In genomic region chr7:139151116-139151515, GRCm38 (mm10) we compare ENCODE assay signal across 9 mouse cellular contexts.
DNase-seq lines count a peak whose midpoint lies in the region; ATAC-seq and TF ChIP-seq lines count a peak whose summit lies in the region.
"Had no signal": no experiment of that assay in that cellular context is flagged by ENCODE, and none has a peak within 500 bp of the region (broad histone marks: within the 10 kb centered on the region; RNA-seq: fewer than 3 reads in every experiment).

No protein-coding gene starts in this region.

- DNase-seq in heart, postnatal 4 days: peak; percentile 36
- peak; percentile 66 for DNase-seq in layer of hippocampus, adult 9-11 months
- peak; percentile 19 for DNase-seq in naive thymus-derived CD4-positive, alpha-beta T cell, adult 2 months (ENCODE audit: low read depth)
- DNase-seq in gastrocnemius, adult 2 months: no peak
- DNase-seq in testis, postnatal 14 days (ENCODE audit: low spot score): no peak

- peak; percentile 62; the same call in 1 of the 2 replicates for TF ChIP-seq POLR2A in cortical plate, adult 2 months (IDR thresholded peaks at IDR 0.05; ENCODE audit: extremely low read depth, insufficient read depth, low read length)

- H3K27me3 ChIP-seq in heart, embryonic 12.5 days (replicated peaks): peaks cover 43% of the 10 kb centered on the region
- H3K27me3 ChIP-seq in hindbrain, embryonic 12.5 days: peaks cover 7% of the 10 kb centered on the region; the same call in 1 of the 2 replicates

- H3K9me3 ChIP-seq in heart, embryonic 12.5 days (replicated peaks): no peaks in the 10 kb centered on the region
- no peaks in the 10 kb centered on the region for H3K9me3 ChIP-seq in hindbrain, embryonic 12.5 days (replicated peaks)

- H3K36me3 ChIP-seq in heart, embryonic 12.5 days: no peaks in the 10 kb centered on the region
- H3K36me3 ChIP-seq in hindbrain, embryonic 12.5 days: no peaks in the 10 kb centered on the region

- intact Hi-C loops in gastrocnemius, adult 2 months (cut with DNase I): no loop called here

- no peak overlapping the region for H3K27ac ChIP-seq in heart, embryonic 12.5 days (ENCODE audit: poor library complexity, severe bottlenecking)
- peak overlapping the region; percentile 38 for H3K27ac ChIP-seq in cortical plate, adult 2 months (ENCODE audit: insufficient read depth, low read length)
- peak overlapping the region; percentile 62 for H3K27ac ChIP-seq in hindbrain, embryonic 12.5 days
- no peak overlapping the region for H3K27ac ChIP-seq in gastrocnemius, adult 2 months
- H3K27ac ChIP-seq: heart, adult 2 months had no signal

- H3K4me1 ChIP-seq in heart, embryonic 12.5 days (replicated peaks): peaks cover under 1% of the 10 kb centered on the region; the same call in 1 of the 2 replicates
- H3K4me1 ChIP-seq in cortical plate, adult 2 months (ENCODE audit: control insufficient read depth, insufficient read depth, low read length): peaks cover 33% of the 10 kb centered on the region
- peaks cover 29% of the 10 kb centered on the region for H3K4me1 ChIP-seq in hindbrain, embryonic 12.5 days

- H3K9ac ChIP-seq in heart, embryonic 12.5 days: no peak overlapping the region
- no peak overlapping the region for H3K9ac ChIP-seq in hindbrain, embryonic 12.5 days

- WGBS in heart, embryonic 12.5 days: 45% methylated on average over 10 of the region's 10 CpGs
- 30% methylated on average over 10 of the region's 10 CpGs for WGBS in hindbrain, embryonic 12.5 days

- ATAC-seq in heart, embryonic 12.5 days (ENCODE audit: insufficient number of reproducible peaks, low FRiP score): no peak
- ATAC-seq in hindbrain, embryonic 12.5 days (ENCODE audit: low FRiP score): peak; percentile 85

- TF ChIP-seq CTCF in cortical plate, adult 2 months (IDR thresholded peaks at IDR 0.05; ENCODE audit: extremely low read depth, insufficient read depth, low read length): no peak
- TF ChIP-seq CTCF in gastrocnemius, adult 2 months (IDR thresholded peaks at IDR 0.05): no peak

- no peak overlapping the region for H3K4me2 ChIP-seq in heart, embryonic 12.5 days
- H3K4me2 ChIP-seq in hindbrain, embryonic 12.5 days (replicated peaks): peak overlapping the region; percentile 25

- no peak overlapping the region for H3K4me3 ChIP-seq in heart, embryonic 12.5 days
- no peak overlapping the region for H3K4me3 ChIP-seq in cortical plate, adult 2 months (ENCODE audit: insufficient read depth, low read length)
- no peak overlapping the region for H3K4me3 ChIP-seq in hindbrain, embryonic 12.5 days
- no peak overlapping the region for H3K4me3 ChIP-seq in gastrocnemius, adult 2 months
- H3K4me3 ChIP-seq: heart, adult 2 months had no signal

Comparison
In these comparisons a context has a peak if more than half of its experiments do, and no peak if none do; other contexts are left out.
1. DNase-seq: peak in heart, postnatal 4 days (single experiment), layer of hippocampus, adult 9-11 months (single experiment) and naive thymus-derived CD4-positive, alpha-beta T cell, adult 2 months (single experiment); none in gastrocnemius, adult 2 months (single experiment) and testis, postnatal 14 days (single experiment).
2. H3K27ac ChIP-seq: peak in cortical plate, adult 2 months (single experiment) and hindbrain, embryonic 12.5 days (single experiment); none in heart, embryonic 12.5 days (single experiment) and gastrocnemius, adult 2 months (single experiment).